Mouse (Mus musculus) kidney, postnatal 10 days (tissue): ENCODE measurements at regions not wholly inside any gene's neighbourhood (a gene's known extent, or its start where the extent isn't known, plus 50 kb on each side); places are given as distances from the start of the nearest gene placed in this dataset.

Experiments
- DNase-seq: peaks from one replicate; pipeline ENCODE4 v3.0.0; 2021; ENCODE audit warnings: mixed read lengths

GRCm38 (mm10) chr3:70097813-70098212 is 90.4 kb downstream of the Otol1 start:
- DNase-seq, result no peak

GRCm38 (mm10) chr3:70102091-70102490 is 94.7 kb downstream of the Otol1 start:
- no peak for DNase-seq

DNA sequence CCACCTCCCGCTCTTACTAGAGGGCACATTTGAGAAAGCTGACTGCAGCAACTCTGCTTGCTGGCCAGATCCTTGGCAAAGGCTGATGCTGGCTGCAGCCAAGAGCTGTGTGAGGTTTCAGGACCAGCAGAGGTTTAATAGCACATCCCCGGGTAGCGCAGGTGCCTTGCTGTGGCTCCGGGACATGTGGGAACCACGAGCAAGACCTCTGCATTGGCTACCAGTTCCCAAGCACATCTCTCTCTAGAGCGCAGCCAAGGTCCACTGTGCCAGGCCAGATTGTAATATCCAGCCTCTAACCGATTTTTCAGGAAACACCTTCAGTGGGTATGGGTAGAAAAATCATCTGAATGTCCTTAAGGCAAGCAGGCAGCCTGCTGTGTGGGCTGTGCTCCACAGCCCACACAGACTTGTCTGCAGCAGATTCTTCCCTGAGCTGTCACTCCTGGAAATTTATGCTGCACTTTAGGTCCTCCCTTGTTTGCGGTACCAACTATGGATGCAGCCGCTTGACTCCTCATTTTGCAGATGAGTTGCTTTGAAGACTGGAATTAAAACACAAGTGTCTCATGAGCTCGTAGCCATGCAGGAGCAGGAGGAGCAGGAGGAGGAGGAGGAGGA is 95.3 kb downstream of the Otol1 start:
- DNase-seq, result peak; percentile 5

DNA sequence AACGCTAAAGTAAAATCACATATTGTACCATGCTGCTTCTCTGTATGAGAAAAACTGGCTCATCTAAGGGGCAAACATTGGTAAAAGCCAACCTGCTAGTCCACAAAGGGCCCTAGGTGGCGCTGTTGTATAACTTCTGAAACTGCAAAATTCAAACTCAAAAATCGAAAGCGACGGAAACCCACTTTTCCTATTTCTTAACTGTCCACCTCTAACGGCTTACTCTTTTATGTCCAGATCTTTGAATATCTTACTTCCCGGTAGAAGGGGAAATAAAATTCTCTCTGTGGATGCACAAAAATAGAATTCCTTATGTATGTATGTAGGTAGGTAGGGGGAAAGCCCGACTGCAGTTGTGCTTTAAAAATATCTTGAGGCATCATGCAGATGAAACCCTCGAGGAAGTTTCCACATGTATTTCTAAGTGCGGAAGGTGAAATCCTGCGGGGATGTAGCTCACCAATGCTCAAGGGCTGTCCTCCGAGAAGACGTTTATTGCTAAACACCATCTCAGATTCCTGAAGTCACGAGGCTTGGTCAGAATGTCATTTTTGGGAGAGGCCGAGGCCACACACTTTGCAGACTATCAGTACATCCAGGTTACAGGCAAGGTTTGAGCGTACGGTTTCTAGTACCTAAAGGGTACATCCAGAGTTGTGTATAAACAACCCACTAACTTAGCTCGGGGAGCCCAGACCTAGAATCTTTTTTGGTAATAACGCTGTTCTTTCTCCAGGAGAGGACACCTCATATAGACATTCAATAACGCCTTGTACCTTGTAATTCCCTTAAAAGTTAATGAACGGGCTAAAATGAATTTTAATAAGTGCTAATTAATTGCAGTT is 96.8 kb downstream of the Otol1 start:
- DNase-seq, result peak; percentile 85

- peak; percentile 69 for DNase-seq
Measured at GRCm38 (mm10) chr3:70104828-70105399, 97.5 kb downstream of the Otol1 start.

DNA sequence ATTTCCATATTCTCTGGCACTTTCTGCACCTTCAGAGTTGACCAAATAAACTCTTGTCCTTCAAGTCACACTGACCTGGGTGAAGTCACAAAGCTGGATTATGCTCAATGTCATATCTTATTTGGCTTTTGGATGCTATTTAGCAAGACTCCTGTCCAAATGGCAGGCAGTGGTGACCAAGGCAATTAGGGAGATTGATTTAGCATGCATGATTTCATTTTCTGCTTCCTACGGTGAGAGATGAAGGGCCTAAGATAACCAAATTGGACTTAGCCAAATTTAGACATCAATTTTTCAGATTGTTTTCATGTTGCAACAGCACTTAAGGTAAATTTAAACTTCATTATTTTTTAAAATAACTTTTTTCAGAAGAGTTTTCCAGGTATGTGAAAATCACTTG is 98.1 kb downstream of the Otol1 start:
- DNase-seq, result no peak

GRCm38 (mm10) chr3:70106141-70106540 is 98.7 kb downstream of the Otol1 start:
- DNase-seq, result no peak

GRCm38 (mm10) chr3:70126212-70126611 is 118.8 kb downstream of the Otol1 start:
- no peak for DNase-seq

- DNase-seq, result no peak
Measured at GRCm38 (mm10) chr3:70130241-70131029, 123.0 kb downstream of the Otol1 start.

DNA sequence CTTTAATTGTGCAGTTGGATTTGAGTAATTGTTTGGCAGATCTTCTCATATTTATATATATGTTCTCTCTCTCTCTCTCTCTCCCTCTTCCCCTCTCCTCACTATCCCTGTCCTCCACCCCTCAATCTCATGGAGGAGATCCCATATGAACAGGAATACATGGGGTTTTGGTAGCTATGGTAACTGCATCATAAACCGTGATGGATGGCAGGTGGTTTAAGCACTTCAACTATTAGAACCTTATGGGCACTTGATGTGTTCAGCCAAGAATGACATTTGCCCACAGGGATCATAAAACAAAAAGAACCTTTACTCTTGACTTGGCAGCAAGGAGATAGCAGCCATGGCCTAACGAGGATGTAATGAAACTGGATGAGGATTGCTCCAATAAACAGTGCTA is 127.5 kb downstream of the Otol1 start:
- no peak for DNase-seq

DNA sequence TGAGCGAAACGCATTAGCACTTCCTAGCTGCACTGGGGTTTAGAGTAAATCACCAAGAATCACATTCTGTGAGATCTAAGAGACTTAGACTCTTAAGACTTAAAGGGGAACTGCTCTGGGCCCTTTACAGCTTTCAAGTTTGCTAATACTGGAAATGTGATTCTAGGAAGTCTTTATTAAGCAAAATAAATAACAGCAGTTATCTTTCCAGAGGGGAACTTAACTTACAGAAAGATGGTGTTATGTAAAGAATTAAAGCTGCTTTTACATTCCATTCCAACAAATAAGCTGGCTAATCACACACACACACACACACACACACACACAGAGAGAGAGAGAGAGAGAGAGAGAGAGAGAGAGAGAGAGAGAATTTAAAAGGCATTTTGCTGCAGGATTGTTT is 131.1 kb downstream of the Otol1 start:
- DNase-seq, result no peak

GRCm38 (mm10) chr3:70138926-70139325 is 131.5 kb downstream of the Otol1 start:
- DNase-seq, result no peak

DNA sequence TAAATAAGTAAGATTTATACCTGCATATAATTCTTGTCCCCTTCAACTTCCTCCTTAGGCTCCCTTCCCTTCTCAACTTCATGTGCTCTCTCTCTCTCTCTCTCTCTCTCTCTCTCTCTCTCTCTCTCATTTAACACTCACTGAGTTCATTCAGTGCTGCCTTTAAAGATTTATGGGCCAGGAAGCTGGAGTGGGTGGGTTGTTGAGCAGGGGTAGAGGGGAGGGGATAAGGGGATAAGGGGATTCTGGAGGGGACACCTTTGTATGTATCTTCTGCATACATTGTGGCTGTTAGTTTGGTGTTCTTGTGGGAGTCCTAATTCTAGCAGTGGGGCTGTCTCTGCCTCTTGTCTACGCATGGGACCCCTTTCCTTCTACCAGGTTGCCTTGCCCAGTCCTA is 138.3 kb downstream of the Otol1 start:
- DNase-seq, result no peak

- no peak for DNase-seq
Measured at GRCm38 (mm10) chr3:70151156-70151555, 143.7 kb downstream of the Otol1 start.

DNA sequence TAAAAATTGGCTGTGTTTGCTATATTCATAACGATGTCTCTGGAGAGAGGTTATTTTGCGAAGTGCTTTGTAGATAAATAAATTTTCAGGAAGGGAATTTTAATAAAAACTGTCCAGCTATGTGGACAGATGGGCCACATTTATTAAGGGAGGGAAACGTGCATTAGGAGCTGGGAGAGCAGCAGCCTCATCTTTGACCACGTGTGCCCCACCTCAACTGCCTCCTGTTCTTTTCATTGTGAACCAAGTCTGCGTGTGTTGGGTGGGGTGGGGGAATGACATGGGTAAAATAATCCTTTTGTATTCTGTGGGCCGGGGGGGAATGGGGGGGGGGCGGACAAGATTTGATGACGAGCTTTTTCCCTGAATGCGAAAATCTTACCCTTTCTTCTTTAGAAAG is 152.6 kb downstream of the Otol1 start:
- DNase-seq, result no peak

GRCm38 (mm10) chr3:70171667-70172066 is 164.3 kb downstream of the Otol1 start:
- no peak for DNase-seq

DNA sequence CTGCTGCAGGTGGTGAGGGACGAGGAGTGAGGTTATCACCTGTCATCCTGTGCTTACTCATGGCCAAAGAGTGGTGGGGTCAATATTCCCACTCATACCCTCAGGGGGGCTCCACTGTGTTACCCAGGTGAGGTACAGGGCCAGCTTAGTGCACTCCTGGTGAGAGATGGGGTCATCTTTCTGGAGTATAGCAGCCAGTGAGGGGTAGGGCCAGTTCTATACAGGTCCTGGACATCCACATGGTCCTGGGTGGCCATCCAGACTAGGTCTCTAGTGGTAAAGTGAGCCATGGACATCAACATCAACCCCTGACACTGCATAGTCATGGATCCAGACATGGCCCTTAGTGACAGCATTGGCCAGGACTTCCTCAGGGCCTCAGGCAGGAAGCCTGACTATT is 169.0 kb downstream of the Otol1 start:
- no peak for DNase-seq

DNA sequence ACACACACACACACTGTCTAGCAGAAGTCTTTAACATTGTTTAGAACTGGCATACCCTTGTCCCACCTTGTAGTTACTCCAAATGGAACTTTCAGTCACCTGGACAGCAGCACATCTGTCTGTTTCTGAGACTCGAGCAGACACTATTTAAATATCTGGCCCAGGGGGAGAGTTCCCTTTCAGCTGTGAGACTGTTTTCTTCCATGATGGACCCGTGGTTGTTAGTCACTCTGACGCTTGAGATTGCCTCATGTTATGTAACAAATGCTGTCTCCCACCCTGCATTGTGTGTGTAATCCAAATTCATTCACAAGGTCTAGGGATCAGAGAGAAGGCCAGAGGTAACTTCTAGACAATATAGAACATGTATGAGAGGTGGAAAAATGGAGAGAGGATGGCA is 174.2 kb downstream of the Otol1 start:
- DNase-seq, result no peak

DNA sequence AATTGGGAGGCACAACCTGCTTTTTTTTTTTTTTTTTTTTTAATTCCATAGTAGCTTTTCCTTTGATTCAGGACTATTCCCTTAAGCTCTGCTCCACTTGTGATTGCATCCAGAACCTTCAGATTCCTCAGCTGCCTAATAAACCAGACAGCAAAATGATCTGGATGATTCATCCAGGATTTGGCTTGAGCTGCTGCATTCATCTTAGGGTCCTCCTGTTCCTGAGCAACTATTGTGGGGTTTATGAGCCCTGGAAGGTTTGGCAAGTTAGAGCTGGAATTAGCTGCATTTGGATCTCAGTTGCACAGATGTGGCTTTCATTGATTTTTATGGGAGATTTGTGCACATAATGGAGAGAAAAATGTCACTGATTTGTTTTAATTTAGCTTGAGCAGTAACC is 183.3 kb downstream of the Otol1 start:
- DNase-seq, result no peak

DNA sequence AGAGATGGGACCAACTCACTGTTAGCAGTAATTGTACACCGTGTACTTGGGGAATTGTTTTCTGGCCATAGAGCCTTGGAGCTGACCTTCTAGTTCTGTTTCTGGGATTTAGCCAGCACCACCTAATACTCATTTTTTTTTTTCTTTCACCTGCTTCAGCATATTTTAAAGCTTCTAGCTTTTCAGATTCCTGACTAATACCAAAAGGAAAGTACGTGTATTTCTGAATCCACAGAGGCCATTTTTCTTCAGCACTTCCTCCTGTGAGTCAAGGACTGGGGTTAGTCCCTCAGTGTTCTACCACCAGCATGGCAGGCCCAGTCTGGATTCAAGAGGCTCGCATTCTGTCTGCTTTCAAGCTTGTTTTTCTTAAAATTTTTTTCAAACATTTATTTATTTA is 189.3 kb downstream of the Otol1 start:
- DNase-seq, result no peak

- DNase-seq, result no peak
Measured at GRCm38 (mm10) chr3:70198890-70199289, 191.5 kb downstream of the Otol1 start.

GRCm38 (mm10) chr3:70201334-70201943 is 194.0 kb downstream of the Otol1 start:
- DNase-seq, result no peak

DNA sequence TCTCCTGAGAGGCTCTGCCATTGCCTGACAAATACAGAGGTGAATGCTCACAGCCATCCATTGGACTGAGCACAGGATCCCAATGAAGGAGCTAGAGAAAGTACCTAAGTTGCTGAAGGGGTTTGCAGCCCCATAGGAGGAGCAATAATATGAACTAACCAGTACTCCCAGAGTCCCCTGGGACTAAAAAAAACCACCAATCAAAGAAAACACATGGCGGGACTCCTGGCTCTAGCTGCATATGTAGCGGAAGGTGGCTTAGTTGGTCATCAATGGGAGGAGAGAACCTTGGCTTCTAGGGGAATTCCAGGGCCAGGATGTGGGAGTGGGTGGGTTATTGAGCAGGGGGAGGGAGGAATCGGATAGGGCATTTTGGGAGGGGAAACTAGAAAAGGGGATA is 207.8 kb downstream of the Otol1 start:
- no peak for DNase-seq
